Mouse (Mus musculus): ENCODE results near the gene Cxcl12. TPM values are rescaled to one million over a fixed set of nuclear protein-coding genes. Genes with fewer than 3 reads are reported as not detected.

The Cxcl12 gene
- total and polyA plus RNA-seq, 3 experiments, result 0.11 TPM; not detected in 2

DNA sequence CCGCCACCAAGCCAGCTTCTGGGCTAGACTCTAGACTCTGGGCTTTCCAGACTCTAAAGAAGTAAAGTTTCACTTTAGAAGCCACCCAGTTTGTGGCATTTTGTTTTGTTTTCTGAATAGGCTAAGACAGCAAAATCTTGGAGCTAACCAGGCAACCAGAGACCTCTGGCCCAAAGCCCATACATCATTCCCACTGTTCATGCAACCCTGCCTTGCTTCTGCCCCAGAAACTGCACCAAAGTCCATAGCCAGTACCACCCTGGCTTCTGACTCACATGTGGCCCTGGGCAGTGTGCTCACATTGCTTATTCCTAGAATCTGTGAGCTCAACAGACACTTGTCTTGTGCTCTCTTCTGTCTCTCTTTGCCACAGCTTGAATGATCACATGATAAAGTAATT lies 39.0 kb downstream of the Cxcl12 start:
- no peaks in the 10 kb centered on the region for H3K4me1 ChIP-seq (ENCODE audit: insufficient read depth, low read depth, low read length)
- no peaks in the 10 kb centered on the region for H3K36me3 ChIP-seq (replicated peaks)
- TF ChIP-seq GATA1 (IDR thresholded peaks at IDR 0.05; ENCODE audit: borderline replicate concordance, low read length) (no peak), POLR2AphosphoS5 (IDR thresholded peaks at IDR 0.05; ENCODE audit: insufficient replicate concordance, low read depth, low read length) (no peak), GATA2 (IDR thresholded peaks at IDR 0.05; ENCODE audit: borderline replicate concordance, low read depth, low read length) (no peak), CTCF (IDR thresholded peaks at IDR 0.05; ENCODE audit: low read depth, low read length) (no peak), TAL1 (conservative IDR thresholded peaks at IDR 0.05; ENCODE audit: low read depth, low read length) (no peak)
- DNase-seq (ENCODE audit: low spot score) (no peak), ATAC-seq (ENCODE audit: extremely low read depth, insufficient number of reproducible peaks, low FRiP score, poor library complexity, severe bottlenecking) (no peak)
- peaks cover 52% of the 10 kb centered on the region for H3K9me3 ChIP-seq (replicated peaks)
- H3K27me3 ChIP-seq (ENCODE audit: insufficient read depth, low read length), result no peaks in the 10 kb centered on the region
- no peak overlapping the region for H3K4me3 ChIP-seq (ENCODE audit: low read depth, low read length)

DNA sequence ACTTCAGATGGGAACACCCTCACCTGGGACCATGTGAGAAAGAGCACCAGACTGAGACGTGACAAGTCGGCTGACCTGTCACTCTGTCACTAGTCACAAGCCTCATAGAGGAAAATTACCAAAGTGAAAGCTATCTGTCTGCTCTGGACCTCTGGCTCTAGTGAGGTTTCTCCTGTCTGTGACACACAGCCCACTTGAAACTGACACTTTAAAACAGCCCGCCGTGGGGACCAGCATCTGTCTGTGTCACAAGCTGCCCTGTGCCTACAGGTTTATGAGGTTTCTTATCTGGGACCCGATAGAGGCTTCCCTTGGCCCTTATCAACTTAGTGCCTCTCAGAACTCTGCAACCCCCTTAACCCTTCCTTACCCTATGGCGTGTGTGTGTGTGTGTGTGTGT lies 41.8 kb downstream of the Cxcl12 start:
- DNase-seq (ENCODE audit: low spot score) (no peak), ATAC-seq (ENCODE audit: extremely low read depth, insufficient number of reproducible peaks, low FRiP score, poor library complexity, severe bottlenecking) (no peak)
- peaks cover 47% of the 10 kb centered on the region for H3K9me3 ChIP-seq (replicated peaks)
- no peak for TF ChIP-seq GATA2 (IDR thresholded peaks at IDR 0.05; ENCODE audit: borderline replicate concordance, low read depth, low read length)
- no peak for TF ChIP-seq TAL1 (conservative IDR thresholded peaks at IDR 0.05; ENCODE audit: low read depth, low read length)
- no peak for TF ChIP-seq GATA1 (IDR thresholded peaks at IDR 0.05; ENCODE audit: borderline replicate concordance, low read length)
- TF ChIP-seq CTCF (IDR thresholded peaks at IDR 0.05; ENCODE audit: low read depth, low read length), result no peak
- no peak for TF ChIP-seq POLR2AphosphoS5 (IDR thresholded peaks at IDR 0.05; ENCODE audit: insufficient replicate concordance, low read depth, low read length)
- no peaks in the 10 kb centered on the region for H3K36me3 ChIP-seq (replicated peaks)
- no peak overlapping the region for H3K4me3 ChIP-seq (ENCODE audit: low read depth, low read length)
- no peaks in the 10 kb centered on the region for H3K27me3 ChIP-seq (ENCODE audit: insufficient read depth, low read length)
- H3K4me1 ChIP-seq (ENCODE audit: insufficient read depth, low read depth, low read length), result no peaks in the 10 kb centered on the region

DNA sequence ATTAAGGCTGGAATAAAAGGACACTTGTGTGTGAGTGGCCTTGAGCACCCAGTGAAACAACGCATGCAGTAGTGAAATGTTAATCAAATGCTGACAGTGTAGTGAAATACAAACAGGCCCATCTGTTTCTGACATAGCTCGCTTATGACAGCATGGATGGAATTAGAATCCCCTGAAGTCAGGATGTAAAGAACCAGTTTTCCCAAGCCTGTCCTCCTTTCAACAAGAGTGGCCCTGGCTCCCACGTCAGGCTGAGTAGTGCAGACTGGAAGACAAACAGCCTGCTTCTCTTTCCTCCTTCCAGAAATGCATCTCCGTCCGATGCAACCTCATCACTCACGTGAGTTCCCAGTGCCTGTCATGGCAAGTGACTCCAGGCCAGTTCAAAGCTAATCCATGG lies 42.2 kb downstream of the Cxcl12 start:
- ATAC-seq (ENCODE audit: extremely low read depth, insufficient number of reproducible peaks, low FRiP score, poor library complexity, severe bottlenecking), result no peak
- H3K4me3 ChIP-seq (ENCODE audit: low read depth, low read length), result no peak overlapping the region

DNA sequence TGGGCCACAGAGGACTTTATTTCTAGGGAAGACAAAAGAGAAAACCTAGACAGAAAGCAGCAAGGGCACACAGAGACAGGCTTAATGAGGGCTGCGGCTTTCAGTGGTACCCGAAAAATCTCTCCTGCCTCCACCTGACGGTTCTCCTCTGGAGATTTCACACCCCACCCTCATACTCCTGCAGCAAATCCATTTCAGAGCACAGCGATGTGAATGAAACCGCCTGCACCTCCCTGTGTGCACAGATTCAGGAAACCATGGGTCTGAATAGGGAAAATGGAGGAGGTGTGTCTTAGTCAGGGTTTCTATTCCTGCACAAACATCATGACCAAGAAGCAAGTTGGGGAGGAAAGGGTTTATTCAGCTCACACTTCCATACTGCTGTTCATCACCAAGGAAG lies 46.2 kb downstream of the Cxcl12 start:
- DNase-seq (ENCODE audit: low spot score) (no peak), ATAC-seq (ENCODE audit: extremely low read depth, insufficient number of reproducible peaks, low FRiP score, poor library complexity, severe bottlenecking) (no peak)
- H3K4me1 ChIP-seq (ENCODE audit: insufficient read depth, low read depth, low read length), result no peaks in the 10 kb centered on the region
- no peaks in the 10 kb centered on the region for H3K36me3 ChIP-seq (replicated peaks)
- H3K27me3 ChIP-seq (ENCODE audit: insufficient read depth, low read length), result no peaks in the 10 kb centered on the region
- H3K9me3 ChIP-seq (replicated peaks), result peaks cover 52% of the 10 kb centered on the region
- H3K4me3 ChIP-seq (ENCODE audit: low read depth, low read length), result no peak overlapping the region
- no peak for TF ChIP-seq POLR2AphosphoS5 (IDR thresholded peaks at IDR 0.05; ENCODE audit: insufficient replicate concordance, low read depth, low read length)
- TF ChIP-seq CTCF (IDR thresholded peaks at IDR 0.05; ENCODE audit: low read depth, low read length), result no peak
- TF ChIP-seq TAL1 (conservative IDR thresholded peaks at IDR 0.05; ENCODE audit: low read depth, low read length), result no peak
- no peak for TF ChIP-seq GATA1 (IDR thresholded peaks at IDR 0.05; ENCODE audit: borderline replicate concordance, low read length)
- TF ChIP-seq GATA2 (IDR thresholded peaks at IDR 0.05; ENCODE audit: borderline replicate concordance, low read depth, low read length), result no peak

More for the DNA sequence above, 42.2 kb downstream of the Cxcl12 start:
- Histone ChIP-seq H3K27me3 (ENCODE audit: insufficient read depth, low read length) (no peaks in the 10 kb centered on the region), H3K4me1 (ENCODE audit: insufficient read depth, low read depth, low read length) (no peaks in the 10 kb centered on the region), H3K36me3 (replicated peaks) (no peaks in the 10 kb centered on the region), H3K9me3 (replicated peaks) (peaks cover 45% of the 10 kb centered on the region)
- TF ChIP-seq CTCF (IDR thresholded peaks at IDR 0.05; ENCODE audit: low read depth, low read length) (no peak), TAL1 (conservative IDR thresholded peaks at IDR 0.05; ENCODE audit: low read depth, low read length) (no peak)
- no peak for DNase-seq (ENCODE audit: low spot score)

DNA sequence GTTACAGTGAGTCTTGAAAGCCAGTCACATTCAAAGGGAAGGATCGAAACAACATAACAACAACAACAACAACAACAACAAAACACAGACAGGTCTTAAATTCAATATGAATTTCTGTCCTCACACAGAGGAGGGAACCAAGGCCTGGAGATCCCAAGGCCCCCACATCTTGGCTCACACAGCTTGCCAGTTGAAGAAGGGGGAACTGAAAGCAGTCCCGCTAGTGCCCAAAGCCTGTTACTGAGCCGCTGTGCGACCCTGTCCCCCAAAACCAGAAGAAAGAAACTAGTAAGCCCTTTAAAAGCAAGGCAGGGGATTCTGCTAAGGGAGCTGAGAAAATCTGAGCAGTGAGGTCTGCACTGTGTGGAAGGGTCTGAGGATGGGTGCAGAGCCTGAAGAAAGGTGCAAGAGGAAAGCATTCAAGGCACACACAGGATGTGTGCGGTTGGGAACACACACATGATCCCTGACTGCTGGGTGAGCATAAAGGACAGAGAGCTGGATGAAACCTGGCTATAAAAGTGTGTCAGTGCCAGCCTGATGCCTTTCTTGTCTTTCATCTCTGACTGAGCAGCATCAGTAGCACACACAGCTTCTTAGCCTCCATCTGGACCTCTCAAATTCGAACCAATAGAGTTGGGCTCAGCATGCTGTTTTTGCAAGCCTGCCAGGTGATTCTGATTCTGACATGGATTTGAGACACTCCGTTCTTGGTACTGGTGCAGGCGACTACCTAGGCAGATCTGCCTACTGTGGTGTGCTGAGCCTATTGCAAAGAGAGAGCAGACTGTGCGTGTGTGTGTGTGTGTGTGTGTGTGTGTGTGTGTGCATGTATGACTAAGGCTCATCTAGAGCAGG lies 50.3 kb downstream of the Cxcl12 start:
- no peaks in the 10 kb centered on the region for H3K27me3 ChIP-seq (ENCODE audit: insufficient read depth, low read length)
- H3K4me3 ChIP-seq (ENCODE audit: low read depth, low read length), result no peak overlapping the region
- H3K36me3 ChIP-seq (replicated peaks), result no peaks in the 10 kb centered on the region
- ATAC-seq (ENCODE audit: extremely low read depth, insufficient number of reproducible peaks, low FRiP score, poor library complexity, severe bottlenecking) (no peak), DNase-seq (ENCODE audit: low spot score) (no peak)
- H3K4me1 ChIP-seq (ENCODE audit: insufficient read depth, low read depth, low read length), result no peaks in the 10 kb centered on the region
- H3K9me3 ChIP-seq (replicated peaks), result peaks cover 55% of the 10 kb centered on the region
- TF ChIP-seq CTCF (IDR thresholded peaks at IDR 0.05; ENCODE audit: low read depth, low read length) (no peak), GATA1 (IDR thresholded peaks at IDR 0.05; ENCODE audit: borderline replicate concordance, low read length) (no peak), GATA2 (IDR thresholded peaks at IDR 0.05; ENCODE audit: borderline replicate concordance, low read depth, low read length) (no peak), POLR2AphosphoS5 (IDR thresholded peaks at IDR 0.05; ENCODE audit: insufficient replicate concordance, low read depth, low read length) (no peak), TAL1 (conservative IDR thresholded peaks at IDR 0.05; ENCODE audit: low read depth, low read length) (no peak)

DNA sequence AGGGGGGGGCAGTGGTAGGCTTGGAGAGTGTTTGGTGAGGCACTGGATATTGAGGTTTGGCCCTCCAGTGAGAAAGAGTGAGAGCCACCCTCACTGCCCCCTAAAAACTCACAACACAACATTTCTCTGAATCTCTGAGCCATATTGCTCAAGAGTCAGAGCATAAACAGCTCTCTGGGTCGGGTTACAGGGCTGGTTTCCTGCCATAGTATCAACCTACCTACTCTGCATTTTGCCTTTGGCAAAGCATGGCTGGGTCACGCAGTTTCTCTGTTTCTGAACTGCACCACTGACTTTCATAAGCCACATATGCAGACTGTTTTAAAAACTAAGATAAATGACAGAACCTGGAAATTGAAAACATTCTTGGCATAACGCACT lies 51.0 kb downstream of the Cxcl12 start:
- no peaks in the 10 kb centered on the region for H3K36me3 ChIP-seq (replicated peaks)
- TF ChIP-seq CTCF (IDR thresholded peaks at IDR 0.05; ENCODE audit: low read depth, low read length), result no peak
- no peak for TF ChIP-seq POLR2AphosphoS5 (IDR thresholded peaks at IDR 0.05; ENCODE audit: insufficient replicate concordance, low read depth, low read length)
- TF ChIP-seq GATA2 (IDR thresholded peaks at IDR 0.05; ENCODE audit: borderline replicate concordance, low read depth, low read length), result no peak
- no peak for TF ChIP-seq TAL1 (conservative IDR thresholded peaks at IDR 0.05; ENCODE audit: low read depth, low read length)
- TF ChIP-seq GATA1 (IDR thresholded peaks at IDR 0.05; ENCODE audit: borderline replicate concordance, low read length), result no peak
- H3K4me3 ChIP-seq (ENCODE audit: low read depth, low read length), result no peak overlapping the region
- ATAC-seq (ENCODE audit: extremely low read depth, insufficient number of reproducible peaks, low FRiP score, poor library complexity, severe bottlenecking) (no peak), DNase-seq (ENCODE audit: low spot score) (no peak)
- no peaks in the 10 kb centered on the region for H3K4me1 ChIP-seq (ENCODE audit: insufficient read depth, low read depth, low read length)
- H3K27me3 ChIP-seq (ENCODE audit: insufficient read depth, low read length), result no peaks in the 10 kb centered on the region
- H3K9me3 ChIP-seq (replicated peaks), result peaks cover 51% of the 10 kb centered on the region

All from G1E (cell line).